Mouse (Mus musculus): Measurements from ENCODE around the gene Furin.
"Not testable (repeated sequence)": the region's sequence is repeated elsewhere in the genome, so short reads cannot be mapped to it uniquely, and the experiment has no call there.

DNA sequence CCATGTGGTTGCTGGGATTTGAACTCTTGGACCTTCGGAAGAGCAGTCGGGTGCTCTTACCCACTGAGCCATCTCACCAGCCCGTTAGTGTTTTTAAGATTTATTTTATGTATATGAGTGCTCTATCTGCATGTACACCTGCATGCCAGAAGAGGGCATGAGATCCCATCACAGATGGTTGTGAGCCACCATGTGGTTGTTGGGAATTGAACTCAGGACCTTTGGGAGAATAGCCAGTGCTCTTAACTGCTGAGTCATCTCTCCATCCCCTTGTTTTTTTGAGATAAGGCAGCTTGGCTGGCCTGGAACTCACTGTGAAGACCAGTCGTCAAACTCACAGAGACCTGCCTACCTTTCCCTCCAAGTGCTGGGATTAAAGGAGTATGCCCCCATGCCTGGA lies 8.8 kb downstream of the Furin start:
- not testable (repeated sequence) for TF ChIP-seq GATA1 (IDR thresholded peaks at IDR 0.05; ENCODE audit: borderline replicate concordance, low read length); FLI1 (IDR thresholded peaks at IDR 0.05; ENCODE audit: low read length)

Data from megakaryocyte, embryonic 14.5 days (primary cell).